Mouse (Mus musculus): ENCODE measurements around the gene D630023F18Rik.

Gene D630023F18Rik
- long read RNA-seq, experiment 1, result 0 reads
- long read RNA-seq, experiment 2, result 0 reads

GRCm38 (mm10) chr1:65122574-65123372 lies at the start of gene D630023F18Rik:
Gene D630023F18Rik (minus strand): TSS chr1:65123214.
- intact Hi-C loops (cut with DNase I), result no loop called here

- intact Hi-C loops (cut with DNase I), result loop anchor here (10.0 kb wide), 1 partner anchor 437 kb away; the partner anchor contains the start of gene Fzd5
Measured at GRCm38 (mm10) chr1:65171579-65171978, 48.6 kb upstream of the D630023F18Rik start.

GRCm38 (mm10) chr1:65169947-65170346 lies 46.9 kb upstream of the D630023F18Rik start:
- intact Hi-C loops (cut with DNase I), result loop anchor here (10.0 kb wide), 1 partner anchor 435 kb away; the partner anchor contains the start of gene Fzd5

GRCm38 (mm10) chr1:65169536-65169935 lies 46.5 kb upstream of the D630023F18Rik start:
- intact Hi-C loops (cut with DNase I), result no loop called here

- intact Hi-C loops (cut with DNase I), result no loop called here
Measured at GRCm38 (mm10) chr1:65167496-65167895, 44.5 kb upstream of the D630023F18Rik start.

- intact Hi-C loops (cut with DNase I), result no loop called here
Measured at GRCm38 (mm10) chr1:65162210-65162609, 39.2 kb upstream of the D630023F18Rik start.

GRCm38 (mm10) chr1:65156111-65156510 lies 33.1 kb upstream of the D630023F18Rik start:
- intact Hi-C loops (cut with DNase I), result no loop called here

GRCm38 (mm10) chr1:65154814-65155213 lies 31.8 kb upstream of the D630023F18Rik start:
- intact Hi-C loops (cut with DNase I), result no loop called here

- intact Hi-C loops (cut with DNase I), result no loop called here
Measured at GRCm38 (mm10) chr1:65147971-65148370, 25.0 kb upstream of the D630023F18Rik start.

GRCm38 (mm10) chr1:65147326-65147725 lies 24.3 kb upstream of the D630023F18Rik start:
- intact Hi-C loops (cut with DNase I), result no loop called here

GRCm38 (mm10) chr1:65146601-65147000 lies 23.6 kb upstream of the D630023F18Rik start:
- intact Hi-C loops (cut with DNase I), result no loop called here

GRCm38 (mm10) chr1:65144783-65145182 lies 21.8 kb upstream of the D630023F18Rik start:
- intact Hi-C loops (cut with DNase I), result no loop called here

- intact Hi-C loops (cut with DNase I), result no loop called here
Measured at GRCm38 (mm10) chr1:65137560-65137959, 14.5 kb upstream of the D630023F18Rik start.

GRCm38 (mm10) chr1:65132833-65133232 lies 9.8 kb upstream of the D630023F18Rik start:
- intact Hi-C loops (cut with DNase I), result no loop called here

GRCm38 (mm10) chr1:65131671-65132070 lies 8.7 kb upstream of the D630023F18Rik start:
- intact Hi-C loops (cut with DNase I), result no loop called here

- intact Hi-C loops (cut with DNase I), result no loop called here
Measured at GRCm38 (mm10) chr1:65130226-65130625, 7.2 kb upstream of the D630023F18Rik start.

- intact Hi-C loops (cut with DNase I), result no loop called here
Measured at GRCm38 (mm10) chr1:65129634-65130180, 6.7 kb upstream of the D630023F18Rik start.

- intact Hi-C loops (cut with DNase I), result no loop called here
Measured at GRCm38 (mm10) chr1:65119438-65119837, 3.6 kb downstream of the D630023F18Rik start, which contains the start of gene Gm28845. Gene Gm28845 (minus strand): TSS chr1:65119558.

GRCm38 (mm10) chr1:65118150-65118913 lies 4.7 kb downstream of the D630023F18Rik start:
- intact Hi-C loops (cut with DNase I), result no loop called here

GRCm38 (mm10) chr1:65113536-65114172 lies 9.4 kb downstream of the D630023F18Rik start:
- intact Hi-C loops (cut with DNase I), result loop anchor here (2.0 kb wide), 1 partner anchor 65 kb away; no protein-coding TSS in a partner anchor

- intact Hi-C loops (cut with DNase I), result loop anchor here (2.0 kb wide), 1 partner anchor 66 kb away; no protein-coding TSS in a partner anchor
Measured at GRCm38 (mm10) chr1:65112807-65113196, 10.2 kb downstream of the D630023F18Rik start.
